Mouse (Mus musculus): ENCODE measurements around the gene Ppox. TPM values are rescaled to one million over a fixed set of nuclear protein-coding genes. Genes with fewer than 3 reads are reported as not detected.
"Not testable (repeated sequence)": the region's sequence is repeated elsewhere in the genome, so short reads cannot be mapped to it uniquely, and the experiment has no call there.

The Ppox gene
- polyA plus RNA-seq, 1 experiment from 2014 or later, result 46.8 TPM

DNA sequence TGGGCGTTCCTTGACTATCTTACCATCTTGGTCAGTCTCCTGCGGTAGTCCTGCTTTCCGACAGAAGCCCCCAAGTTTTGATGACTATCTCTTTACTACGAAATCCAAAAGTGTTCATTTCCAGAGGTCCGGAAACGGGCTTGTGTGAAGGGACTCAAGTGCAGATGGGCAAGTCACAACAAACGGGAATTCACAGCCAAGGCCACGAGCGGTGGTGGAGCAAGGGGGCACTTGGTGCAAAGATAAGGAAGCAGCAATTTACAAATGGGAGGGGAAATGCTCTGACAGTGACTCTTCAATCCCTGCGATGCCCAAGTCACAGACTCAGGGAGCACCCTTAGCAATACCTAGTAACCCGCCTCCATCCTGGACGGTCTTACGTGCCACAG lies 33.5 kb downstream of the Ppox start:
- DNase-seq, result no peak
- no peak for ATAC-seq (ENCODE audit: low FRiP score, low TSS enrichment)
- H3K9ac ChIP-seq (replicated peaks; ENCODE audit: low read length), result peak overlapping the region; percentile 88
- peak overlapping the region; percentile 33 for H3K27ac ChIP-seq (replicated peaks; ENCODE audit: low read depth, low read length)
- H3K4me2 ChIP-seq (ENCODE audit: low read length), result peak overlapping the region; percentile 85
- H3K36me3 ChIP-seq (ENCODE audit: control insufficient read depth, insufficient read depth, low read length), result peaks cover 25% of the 10 kb centered on the region
- H3K9me3 ChIP-seq (ENCODE audit: control insufficient read depth, low read length), result no peaks in the 10 kb centered on the region
- H3K4me3 ChIP-seq (replicated peaks; ENCODE audit: low read depth, low read length), result peak overlapping the region; percentile 77
- H3K27me3 ChIP-seq (ENCODE audit: control insufficient read depth, insufficient read depth, low read length), result no peaks in the 10 kb centered on the region
- H3K4me1 ChIP-seq (ENCODE audit: control insufficient read depth, insufficient read depth, low read length), result peaks cover 36% of the 10 kb centered on the region
- WGBS, result 18% methylated on average over 13 of the region's 13 CpGs

DNA sequence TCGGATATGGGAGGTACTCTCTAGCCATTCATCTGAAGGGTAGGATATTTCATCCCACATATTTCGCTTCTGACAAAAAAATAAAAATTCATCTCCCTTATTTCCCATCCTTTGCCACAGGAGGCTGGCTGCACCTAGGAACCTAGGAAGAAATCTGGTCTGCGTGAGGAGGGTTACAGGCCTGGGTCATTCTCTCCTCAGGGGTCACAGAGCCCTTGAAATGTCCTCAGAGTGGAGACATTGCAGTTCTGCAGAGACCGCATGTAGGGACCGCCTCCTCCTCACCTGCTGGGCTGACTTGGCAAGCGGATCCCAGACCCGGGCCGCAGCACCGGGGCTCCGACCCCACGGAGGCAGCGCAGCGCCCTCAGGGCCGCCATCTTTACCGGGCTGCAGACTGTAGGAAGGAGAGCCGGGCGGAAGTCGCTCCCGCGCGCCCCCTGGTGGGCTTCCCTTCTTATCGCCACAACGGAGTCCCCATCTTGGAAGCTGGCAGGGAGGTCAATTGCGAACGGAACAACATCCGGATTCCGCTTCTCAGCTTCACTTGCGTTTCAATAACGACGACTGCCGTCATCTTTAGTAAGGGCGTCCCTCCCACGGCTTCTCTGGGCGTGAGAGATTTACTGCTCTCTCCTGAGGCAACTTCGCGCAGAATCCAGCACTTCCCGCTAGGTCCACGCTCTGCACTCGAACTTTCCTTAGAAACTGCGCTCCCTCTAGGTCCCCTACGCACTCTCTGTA lies 34.1 kb downstream of the Ppox start:
- WGBS, result under 1% methylated on average over 41 of the region's 41 CpGs
- H3K9ac ChIP-seq (replicated peaks; ENCODE audit: low read length), result peak overlapping the region; percentile 88
- peak overlapping the region; percentile 85 for H3K4me2 ChIP-seq (ENCODE audit: low read length)
- DNase-seq (peak; percentile 99), ATAC-seq (ENCODE audit: low FRiP score, low TSS enrichment) (peak; percentile 92)
- H3K36me3 ChIP-seq (ENCODE audit: control insufficient read depth, insufficient read depth, low read length), result peaks cover 30% of the 10 kb centered on the region
- peaks cover 32% of the 10 kb centered on the region for H3K4me1 ChIP-seq (ENCODE audit: control insufficient read depth, insufficient read depth, low read length)
- no peaks in the 10 kb centered on the region for H3K27me3 ChIP-seq (ENCODE audit: control insufficient read depth, insufficient read depth, low read length)
- H3K9me3 ChIP-seq (ENCODE audit: control insufficient read depth, low read length), result no peaks in the 10 kb centered on the region
- peak overlapping the region; percentile 60 for H3K27ac ChIP-seq (replicated peaks; ENCODE audit: low read depth, low read length)
- peak overlapping the region; percentile 77 for H3K4me3 ChIP-seq (replicated peaks; ENCODE audit: low read depth, low read length)

DNA sequence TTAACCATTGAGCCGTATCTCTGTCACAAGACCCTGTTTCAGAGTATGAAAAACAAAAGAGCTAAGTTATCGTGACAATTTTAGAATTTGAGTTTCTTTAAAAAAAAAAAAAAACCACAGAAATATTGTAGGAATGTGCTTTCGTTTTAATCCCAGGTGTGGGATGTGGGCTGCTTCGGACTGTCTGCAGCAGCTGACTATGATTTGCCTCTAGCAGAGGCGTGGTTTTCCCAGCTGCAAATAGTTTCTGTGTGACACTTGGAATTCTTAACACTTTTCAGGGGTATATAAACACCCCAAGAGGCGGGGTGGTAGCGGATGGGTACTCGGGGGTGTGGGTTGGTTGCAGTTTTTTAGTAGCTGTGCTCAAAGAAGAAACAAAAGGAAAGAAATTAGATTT lies 35.6 kb downstream of the Ppox start:
- WGBS, result 96% methylated on average over 8 of the region's 8 CpGs
- Histone ChIP-seq H3K9ac (replicated peaks; ENCODE audit: low read length) (no peak overlapping the region), H3K27ac (replicated peaks; ENCODE audit: low read depth, low read length) (no peak overlapping the region), H3K36me3 (ENCODE audit: control insufficient read depth, insufficient read depth, low read length) (peaks cover 45% of the 10 kb centered on the region), H3K27me3 (ENCODE audit: control insufficient read depth, insufficient read depth, low read length) (no peaks in the 10 kb centered on the region), H3K4me2 (ENCODE audit: low read length) (no peak overlapping the region), H3K9me3 (ENCODE audit: control insufficient read depth, low read length) (no peaks in the 10 kb centered on the region), H3K4me1 (ENCODE audit: control insufficient read depth, insufficient read depth, low read length) (peaks cover 20% of the 10 kb centered on the region), H3K4me3 (replicated peaks; ENCODE audit: low read depth, low read length) (no peak overlapping the region)
- ATAC-seq (ENCODE audit: low FRiP score, low TSS enrichment), result no peak
- no peak for DNase-seq

DNA sequence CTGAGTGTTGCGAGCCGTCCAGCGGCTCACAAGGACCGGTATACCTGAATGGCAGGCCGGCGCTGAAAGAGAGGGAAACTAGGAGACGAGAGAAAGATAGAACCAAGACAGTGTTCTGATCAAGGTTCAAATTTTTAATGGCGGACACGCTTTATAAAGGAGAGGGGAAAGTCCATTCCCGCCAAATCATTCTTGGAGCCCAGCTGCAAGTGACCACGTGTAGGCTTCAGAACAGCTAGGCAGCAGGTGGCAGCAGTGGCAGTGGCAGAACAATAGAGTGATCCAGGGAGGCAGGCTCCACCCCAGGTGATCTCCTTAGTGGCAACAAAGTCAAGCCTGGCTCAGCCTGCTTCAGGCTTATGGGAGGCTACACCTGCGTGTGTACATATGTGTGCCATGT lies 39.0 kb downstream of the Ppox start:
- not testable (repeated sequence) for DNase-seq; H3K4me2 ChIP-seq (ENCODE audit: low read length); H3K9me3 ChIP-seq (ENCODE audit: control insufficient read depth, low read length); H3K4me3 ChIP-seq (replicated peaks; ENCODE audit: low read depth, low read length); H3K27ac ChIP-seq (replicated peaks; ENCODE audit: low read depth, low read length); H3K9ac ChIP-seq (replicated peaks; ENCODE audit: low read length); H3K27me3 ChIP-seq (ENCODE audit: control insufficient read depth, insufficient read depth, low read length); ATAC-seq (ENCODE audit: low FRiP score, low TSS enrichment)
- 83% methylated on average over 12 of the region's 12 CpGs for WGBS
- Histone ChIP-seq H3K36me3 (ENCODE audit: control insufficient read depth, insufficient read depth, low read length) (peaks cover 79% of the 10 kb centered on the region), H3K4me1 (ENCODE audit: control insufficient read depth, insufficient read depth, low read length) (peaks cover 10% of the 10 kb centered on the region)

DNA sequence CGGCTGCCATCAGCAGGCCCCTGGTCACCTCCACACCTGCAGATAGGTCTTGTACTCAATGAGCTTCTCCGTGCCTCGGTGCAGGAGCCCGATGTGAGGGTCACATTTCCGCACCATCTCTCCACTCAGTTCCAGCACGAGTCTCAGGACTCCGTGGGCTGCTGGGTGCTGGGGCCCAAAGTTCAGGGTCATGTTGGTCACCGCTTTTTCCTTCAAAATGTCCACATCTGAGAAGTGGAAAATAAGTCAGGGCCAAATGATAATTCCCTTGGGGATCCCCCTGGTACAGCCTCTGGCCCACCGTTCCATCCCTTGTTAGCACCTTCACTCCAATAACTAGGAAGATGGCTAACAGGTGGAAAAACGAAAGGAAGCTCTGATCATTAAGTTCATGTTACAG lies 40.1 kb downstream of the Ppox start:
- no peaks in the 10 kb centered on the region for H3K27me3 ChIP-seq (ENCODE audit: control insufficient read depth, insufficient read depth, low read length)
- ATAC-seq (ENCODE audit: low FRiP score, low TSS enrichment) (no peak), DNase-seq (no peak)
- WGBS, result 93% methylated on average over 10 of the region's 10 CpGs
- no peak overlapping the region for H3K27ac ChIP-seq (replicated peaks; ENCODE audit: low read depth, low read length)
- H3K4me1 ChIP-seq (ENCODE audit: control insufficient read depth, insufficient read depth, low read length), result peaks cover 5% of the 10 kb centered on the region
- H3K9me3 ChIP-seq (ENCODE audit: control insufficient read depth, low read length), result no peaks in the 10 kb centered on the region
- peaks cover 89% of the 10 kb centered on the region for H3K36me3 ChIP-seq (ENCODE audit: control insufficient read depth, insufficient read depth, low read length)
- H3K4me2 ChIP-seq (ENCODE audit: low read length), result no peak overlapping the region
- H3K4me3 ChIP-seq (replicated peaks; ENCODE audit: low read depth, low read length), result no peak overlapping the region
- H3K9ac ChIP-seq (replicated peaks; ENCODE audit: low read length), result no peak overlapping the region

DNA sequence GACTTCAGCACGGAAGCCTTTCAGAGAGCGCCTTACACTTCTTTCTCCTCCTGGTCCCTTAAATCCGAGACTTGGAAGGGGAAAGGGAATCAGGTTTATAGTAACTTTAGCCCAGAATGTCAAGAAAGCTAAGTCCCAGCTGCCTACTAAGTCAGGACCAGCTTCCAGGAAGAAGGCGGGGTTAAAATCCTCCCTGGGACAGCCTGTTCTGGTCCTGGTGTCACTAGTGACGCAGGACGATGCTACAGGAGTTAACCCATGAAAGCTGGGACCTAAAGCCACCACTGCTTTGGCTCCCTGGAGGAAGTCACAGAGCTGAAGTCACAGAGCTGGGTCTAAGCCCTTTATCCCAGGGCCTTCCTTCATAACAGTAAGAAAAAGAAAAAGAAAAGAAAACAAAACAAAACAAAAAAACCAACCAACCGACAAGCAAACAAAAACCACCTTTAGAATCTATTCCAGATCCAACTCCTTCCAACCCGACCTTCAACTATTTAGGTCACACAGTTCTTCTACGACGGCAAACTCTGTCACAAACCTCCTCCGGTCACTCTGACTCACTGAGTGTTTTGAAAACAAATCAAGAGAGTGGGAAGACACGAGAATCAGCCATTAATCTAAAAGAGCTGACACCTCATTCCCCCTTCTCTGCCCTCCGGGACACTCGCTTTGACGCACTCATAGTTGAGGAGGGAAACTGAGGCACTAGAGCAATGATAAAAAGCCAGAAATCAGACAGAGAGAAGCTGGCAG lies 40.8 kb downstream of the Ppox start:
- Histone ChIP-seq H3K9me3 (ENCODE audit: control insufficient read depth, low read length) (no peaks in the 10 kb centered on the region), H3K36me3 (ENCODE audit: control insufficient read depth, insufficient read depth, low read length) (peaks cover 96% of the 10 kb centered on the region), H3K4me1 (ENCODE audit: control insufficient read depth, insufficient read depth, low read length) (no peaks in the 10 kb centered on the region), H3K4me3 (replicated peaks; ENCODE audit: low read depth, low read length) (no peak overlapping the region), H3K27me3 (ENCODE audit: control insufficient read depth, insufficient read depth, low read length) (no peaks in the 10 kb centered on the region), H3K9ac (replicated peaks; ENCODE audit: low read length) (no peak overlapping the region), H3K27ac (replicated peaks; ENCODE audit: low read depth, low read length) (no peak overlapping the region), H3K4me2 (ENCODE audit: low read length) (no peak overlapping the region)
- ATAC-seq (ENCODE audit: low FRiP score, low TSS enrichment) (no peak), DNase-seq (no peak)
- 82% methylated on average over 15 of the region's 15 CpGs for WGBS

DNA sequence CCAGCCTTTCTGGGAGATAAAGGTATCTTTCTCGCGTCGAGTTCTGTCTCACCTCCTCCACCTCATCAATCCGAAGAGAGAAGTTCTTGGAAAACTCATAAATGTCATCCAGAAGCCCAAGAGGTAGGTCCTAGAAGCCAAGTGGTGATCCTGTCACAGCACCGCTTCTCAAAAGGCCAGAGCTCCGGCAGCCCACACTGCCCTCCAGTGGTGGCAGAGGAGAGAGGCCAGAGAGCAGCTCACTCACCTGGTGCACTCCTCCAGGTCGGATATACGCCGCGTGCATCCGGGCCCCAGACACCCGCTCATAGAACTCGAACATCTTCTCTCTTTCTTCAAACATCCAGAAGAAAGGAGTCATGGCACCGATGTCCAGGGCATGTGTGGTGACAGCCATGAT lies 42.5 kb downstream of the Ppox start:
- WGBS, result 73% methylated on average over 14 of the region's 14 CpGs
- H3K9ac ChIP-seq (replicated peaks; ENCODE audit: low read length), result no peak overlapping the region
- no peak overlapping the region for H3K4me3 ChIP-seq (replicated peaks; ENCODE audit: low read depth, low read length)
- no peak overlapping the region for H3K4me2 ChIP-seq (ENCODE audit: low read length)
- H3K27ac ChIP-seq (replicated peaks; ENCODE audit: low read depth, low read length), result no peak overlapping the region
- no peaks in the 10 kb centered on the region for H3K9me3 ChIP-seq (ENCODE audit: control insufficient read depth, low read length)
- DNase-seq (peak; percentile 69), ATAC-seq (ENCODE audit: low FRiP score, low TSS enrichment) (no peak)
- H3K36me3 ChIP-seq (ENCODE audit: control insufficient read depth, insufficient read depth, low read length), result peaks cover 98% of the 10 kb centered on the region
- no peaks in the 10 kb centered on the region for H3K4me1 ChIP-seq (ENCODE audit: control insufficient read depth, insufficient read depth, low read length)
- no peaks in the 10 kb centered on the region for H3K27me3 ChIP-seq (ENCODE audit: control insufficient read depth, insufficient read depth, low read length)

DNA sequence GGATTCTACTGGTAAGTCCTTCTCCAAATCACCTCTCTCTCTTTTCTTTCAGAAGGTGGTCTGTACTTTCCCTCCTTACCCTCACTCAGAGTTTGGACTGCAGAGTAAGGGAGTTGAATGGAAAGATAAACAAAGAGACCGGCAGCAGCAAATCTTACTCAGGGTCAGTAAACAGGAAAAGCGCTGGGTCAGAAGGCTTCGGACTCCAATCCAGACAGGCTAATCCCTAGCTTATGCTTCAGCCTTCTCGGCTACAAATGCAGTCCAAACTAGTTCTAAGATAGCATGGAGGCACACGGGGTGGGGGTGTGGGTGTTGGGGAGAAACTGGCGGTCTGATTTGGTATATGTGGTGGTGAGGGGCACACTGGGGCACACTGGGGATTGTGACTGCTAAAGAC lies 43.5 kb downstream of the Ppox start:
- ATAC-seq (ENCODE audit: low FRiP score, low TSS enrichment), result no peak
- WGBS, result 88% methylated on average over 6 of the region's 6 CpGs

DNA sequence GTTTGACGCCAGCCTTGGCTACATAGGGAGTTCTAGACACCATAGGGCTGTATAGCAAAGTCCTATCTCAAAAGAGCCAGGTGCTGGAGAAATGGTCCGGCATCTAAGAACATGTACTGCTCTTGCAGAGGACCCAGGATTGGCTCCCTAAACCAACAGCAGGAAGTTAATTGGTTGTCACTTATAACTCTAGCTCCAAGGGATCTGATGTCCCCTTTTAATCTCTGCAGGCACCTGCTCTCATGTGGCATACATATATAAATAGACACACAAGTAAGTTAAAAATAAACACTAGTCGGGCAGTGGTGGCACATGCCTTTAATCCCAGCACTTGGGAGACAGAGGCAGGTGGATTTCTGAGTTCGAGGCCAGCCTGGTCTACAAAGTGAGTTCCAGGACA lies 45.2 kb downstream of the Ppox start:
- peaks cover 72% of the 10 kb centered on the region for H3K36me3 ChIP-seq (ENCODE audit: control insufficient read depth, insufficient read depth, low read length)

More for the DNA sequence above, 43.5 kb downstream of the Ppox start:
- H3K9ac ChIP-seq (replicated peaks; ENCODE audit: low read length), result no peak overlapping the region
- no peak overlapping the region for H3K4me3 ChIP-seq (replicated peaks; ENCODE audit: low read depth, low read length)
- H3K36me3 ChIP-seq (ENCODE audit: control insufficient read depth, insufficient read depth, low read length), result peaks cover 88% of the 10 kb centered on the region
- no peaks in the 10 kb centered on the region for H3K27me3 ChIP-seq (ENCODE audit: control insufficient read depth, insufficient read depth, low read length)
- no peak for DNase-seq
- H3K27ac ChIP-seq (replicated peaks; ENCODE audit: low read depth, low read length), result no peak overlapping the region
- H3K4me1 ChIP-seq (ENCODE audit: control insufficient read depth, insufficient read depth, low read length), result no peaks in the 10 kb centered on the region
- H3K9me3 ChIP-seq (ENCODE audit: control insufficient read depth, low read length), result no peaks in the 10 kb centered on the region
- no peak overlapping the region for H3K4me2 ChIP-seq (ENCODE audit: low read length)

More for the DNA sequence above, 45.2 kb downstream of the Ppox start:
- DNase-seq (no peak), ATAC-seq (ENCODE audit: low FRiP score, low TSS enrichment) (no peak)
- no peaks in the 10 kb centered on the region for H3K4me1 ChIP-seq (ENCODE audit: control insufficient read depth, insufficient read depth, low read length)
- H3K27ac ChIP-seq (replicated peaks; ENCODE audit: low read depth, low read length), result no peak overlapping the region
- no peaks in the 10 kb centered on the region for H3K27me3 ChIP-seq (ENCODE audit: control insufficient read depth, insufficient read depth, low read length)
- WGBS, result 90% methylated on average over 4 of the region's 4 CpGs
- H3K9ac ChIP-seq (replicated peaks; ENCODE audit: low read length), result no peak overlapping the region
- no peaks in the 10 kb centered on the region for H3K9me3 ChIP-seq (ENCODE audit: control insufficient read depth, low read length)
- no peak overlapping the region for H3K4me2 ChIP-seq (ENCODE audit: low read length)
- H3K4me3 ChIP-seq (replicated peaks; ENCODE audit: low read depth, low read length), result no peak overlapping the region

Data from midbrain, embryonic 14.5 days (tissue).